Mouse (Mus musculus) embryonic facial prominence, embryonic 15.5 days (tissue): ENCODE data around the gene Aifm1. TPM values are rescaled to one million over a fixed set of nuclear protein-coding genes. Genes with fewer than 3 reads are reported as not detected.

Experiments used
- polyA plus RNA-seq: library from polyadenylated mRNA; unstranded; fragments of >200 nt; fragmentation: Nextera tagmentation; extraction: Ambion mirVana; gene quantifications from 2 replicates; pipeline ENCODE4 v1.2.1, GENCODE M21; 2015

Gene Aifm1
- polyA plus RNA-seq, 1 experiment from 2014 or later: 60.8 TPM

Other genes with a start within 250 kb of the Aifm1 start
- gene Bcorl1, start 172.2 kb downstream of the Aifm1 start, polyA plus RNA-seq: 5.3 and 5.5 TPM in 2 replicates
- gene Elf4, start 50.4 kb downstream of the Aifm1 start, polyA plus RNA-seq: 6.5 and 7.3 TPM in 2 replicates
- 3.3 and 3.5 TPM in 2 replicates for gene Rab33a, start 5.7 kb upstream of the Aifm1 start, polyA plus RNA-seq
- gene Zfp280c, start 80.9 kb upstream of the Aifm1 start, polyA plus RNA-seq: 9.7 and 10.2 TPM in 2 replicates
- gene Slc25a14, start 109.8 kb upstream of the Aifm1 start, polyA plus RNA-seq: 15.7 and 16.0 TPM in 2 replicates
- not detected in 2 replicates for gene Gpr119, start 160.9 kb upstream of the Aifm1 start, polyA plus RNA-seq
- gene Rbmx2, start 181.4 kb upstream of the Aifm1 start, polyA plus RNA-seq: 19.8 and 21.7 TPM in 2 replicates